Mouse (Mus musculus) MEL (cell line): ENCODE results near the gene Rab21. TPM values are rescaled to one million over a fixed set of nuclear protein-coding genes. Genes with fewer than 3 reads are reported as not detected.
A peak's percentile ranks its signal among the peaks of the same experiment; 100 is the strongest.

Experiments used
- DNase-seq: peaks from one replicate; pipeline ENCODE4 v3.0.0; 2011; ENCODE audit warnings: low read depth, low spot score
- H3K27ac ChIP-seq: 2 replicates; pipeline ENCODE4 v1.5.1; 2012; ENCODE audit warnings: low read depth, mild to moderate bottlenecking, control low read depth, low read length, moderate library complexity; ENCODE audit not compliant: control insufficient read depth
- H3K27me3 ChIP-seq, 2 experiments: fragments of 150-350 bp in 1 of 2; sonication (generic) in 1 of 2; 2 replicates each; pipeline ENCODE4 v1.6.1; 2012; ENCODE audit warnings: low read length in 2 of 2, mild to moderate bottlenecking in 2 of 2, improper control_type of control experiment in 1 of 2, moderate library complexity in 1 of 2; ENCODE audit not compliant: insufficient read depth in 2 of 2, control insufficient read depth in 1 of 2
- H3K36me3 ChIP-seq, 2 experiments: 2 replicates each; pipeline ENCODE4 v1.6.1; 2012 to 2014; ENCODE audit warnings: low read length in 2 of 2, improper control_type of control experiment in 1 of 2, inconsistent platforms in 1 of 2, mild to moderate bottlenecking in 1 of 2; ENCODE audit not compliant: insufficient read depth in 2 of 2, control insufficient read depth in 1 of 2
- H3K4me1 ChIP-seq, 2 experiments: fragments of 150-350 bp in 1 of 2; sonication (generic) in 1 of 2; 2 replicates each; pipeline ENCODE4 v1.6.1; 2012; ENCODE audit warnings: low read length in 2 of 2, improper control_type of control experiment in 1 of 2, mild to moderate bottlenecking in 1 of 2; ENCODE audit not compliant: insufficient read depth in 2 of 2, control insufficient read depth in 1 of 2
- H3K4me3 ChIP-seq, 2 experiments: fragments of 150-350 bp in 1 of 2; sonication (generic) in 1 of 2; 2 replicates each; pipeline ENCODE4 v1.5.1; 2012; ENCODE audit warnings: low read depth in 2 of 2, low read length in 2 of 2, mild to moderate bottlenecking in 2 of 2, moderate library complexity in 2 of 2, control low read depth in 1 of 2, improper control_type of control experiment in 1 of 2; ENCODE audit not compliant: control insufficient read depth in 1 of 2, insufficient read depth in 1 of 2
- H3K79me2 ChIP-seq: 2 replicates; pipeline ENCODE4 v1.6.1; 2012; ENCODE audit warnings: mild to moderate bottlenecking, low read length, moderate library complexity; ENCODE audit not compliant: control insufficient read depth, poor library complexity, insufficient read depth
- H3K9ac ChIP-seq: 2 replicates; pipeline ENCODE4 v1.6.1; 2012; ENCODE audit warnings: low read depth, mild to moderate bottlenecking, control low read depth, low read length, moderate library complexity; ENCODE audit not compliant: control insufficient read depth, poor library complexity, severe bottlenecking
- H3K9me3 ChIP-seq: fragments of 150-350 bp; sonication (generic); replicated peaks from 2 replicates; pipeline ENCODE4 v1.6.1; 2012; ENCODE audit warnings: mild to moderate bottlenecking, low read length, improper control_type of control experiment, moderate library complexity; ENCODE audit not compliant: insufficient read depth
- BHLHE40 ChIP-seq: IDR thresholded peaks from 2 replicates; pipeline ENCODE4 v1.6.1; 2012; ENCODE audit warnings: low read depth, mild to moderate bottlenecking, inconsistent platforms, low read length, improper control_type of control experiment, borderline replicate concordance
- CHD1 ChIP-seq: IDR thresholded peaks from 2 replicates; pipeline ENCODE4 v1.6.1; 2012; ENCODE audit warnings: low read depth, mild to moderate bottlenecking, inconsistent platforms, low read length, improper control_type of control experiment
- CTCF ChIP-seq, 3 experiments: IDR thresholded peaks in 2 of 3; conservative IDR thresholded peaks in 1 of 3; 2 replicates each; pipeline ENCODE4 v1.5.1; 2011 to 2012; ENCODE audit warnings: low read length in 3 of 3, low read depth in 2 of 3, mild to moderate bottlenecking in 2 of 3, improper control_type of control experiment in 1 of 3, inconsistent platforms in 1 of 3, mixed read lengths in 1 of 3, moderate library complexity in 1 of 3; ENCODE audit not compliant: control insufficient read depth in 1 of 3, insufficient read depth in 1 of 3, poor library complexity in 1 of 3, severe bottlenecking in 1 of 3
- E2F4 ChIP-seq: IDR thresholded peaks from 2 replicates; pipeline ENCODE4 v1.6.1; 2011; ENCODE audit warnings: low read depth, low read length, improper control_type of control experiment, borderline replicate concordance
- ELF1 ChIP-seq: IDR thresholded peaks from 2 replicates; pipeline ENCODE4 v1.6.1; 2014; ENCODE audit warnings: low read depth, mild to moderate bottlenecking, inconsistent platforms, low read length, improper control_type of control experiment, moderate library complexity
- EP300 ChIP-seq, 2 experiments: IDR thresholded peaks; 2 replicates each; pipeline ENCODE4 v1.6.1; 2011; ENCODE audit warnings: improper control_type of control experiment in 2 of 2, low read length in 2 of 2, low read depth in 1 of 2, mild to moderate bottlenecking in 1 of 2
- ETS1 ChIP-seq: IDR thresholded peaks from 2 replicates; pipeline ENCODE4 v1.6.1; 2012; ENCODE audit warnings: low read depth, mild to moderate bottlenecking, inconsistent platforms, low read length, improper control_type of control experiment, moderate library complexity
- GABPA ChIP-seq: IDR thresholded peaks from 2 replicates; pipeline ENCODE4 v1.6.1; 2012; ENCODE audit warnings: low read depth, mild to moderate bottlenecking, inconsistent platforms, low read length, improper control_type of control experiment, moderate library complexity
- GATA1 ChIP-seq: IDR thresholded peaks from 2 replicates; pipeline ENCODE4 v1.6.1; 2011; ENCODE audit warnings: low read depth, low read length, improper control_type of control experiment
- HCFC1 ChIP-seq: IDR thresholded peaks from 2 replicates; pipeline ENCODE4 v1.6.1; 2012; ENCODE audit warnings: low read depth, mild to moderate bottlenecking, inconsistent platforms, low read length, improper control_type of control experiment, moderate library complexity
- JUND ChIP-seq: IDR thresholded peaks from 2 replicates; pipeline ENCODE4 v1.6.1; 2011; ENCODE audit warnings: low read depth, mild to moderate bottlenecking, improper control_type of control experiment, low read length
- KAT2A ChIP-seq: conservative IDR thresholded peaks from 2 replicates; pipeline ENCODE4 v1.6.1; 2012; ENCODE audit warnings: low read depth, low read length, improper control_type of control experiment, inconsistent platforms
- MAFK ChIP-seq: IDR thresholded peaks from 2 replicates; pipeline ENCODE4 v1.6.1; 2011; ENCODE audit warnings: low read depth, mild to moderate bottlenecking, low read length, improper control_type of control experiment, borderline replicate concordance
- MAZ ChIP-seq: IDR thresholded peaks from 2 replicates; pipeline ENCODE4 v1.6.1; 2012; ENCODE audit warnings: low read depth, mild to moderate bottlenecking, inconsistent platforms, low read length, improper control_type of control experiment
- MXI1 ChIP-seq: IDR thresholded peaks from 2 replicates; pipeline ENCODE4 v1.6.1; 2011; ENCODE audit warnings: mild to moderate bottlenecking, low read depth, low read length, improper control_type of control experiment
- MYB ChIP-seq: IDR thresholded peaks from 2 replicates; pipeline ENCODE4 v1.6.1; 2011; ENCODE audit warnings: mild to moderate bottlenecking, low read depth, low read length, improper control_type of control experiment
- NELFE ChIP-seq: IDR thresholded peaks from 2 replicates; pipeline ENCODE4 v1.6.1; 2011; ENCODE audit warnings: low read depth, low read length, improper control_type of control experiment
- NRF1 ChIP-seq: IDR thresholded peaks from 2 replicates; pipeline ENCODE4 v1.6.1; 2014; ENCODE audit warnings: low read depth, mild to moderate bottlenecking, inconsistent platforms, low read length, improper control_type of control experiment, moderate library complexity; ENCODE audit not compliant: poor library complexity, insufficient read depth, severe bottlenecking
- POLR2A ChIP-seq, 2 experiments: IDR thresholded peaks; 2 replicates each; pipeline ENCODE4 v1.6.1; 2011 to 2012; ENCODE audit warnings: low read length in 2 of 2, mild to moderate bottlenecking in 2 of 2, control low read depth in 1 of 2, improper control_type of control experiment in 1 of 2, low read depth in 1 of 2, moderate library complexity in 1 of 2; ENCODE audit not compliant: control insufficient read depth in 1 of 2, insufficient read depth in 1 of 2, poor library complexity in 1 of 2
- POLR2AphosphoS2 ChIP-seq: IDR thresholded peaks from 2 replicates; pipeline ENCODE4 v1.6.1; 2011; ENCODE audit warnings: low read length, improper control_type of control experiment
- POLR2AphosphoS5 ChIP-seq: IDR thresholded peaks from 2 replicates; pipeline ENCODE4 v1.6.1; 2012; ENCODE audit warnings: low read depth, borderline replicate concordance, mild to moderate bottlenecking, inconsistent platforms, low read length, moderate library complexity, mixed read lengths
- RAD21 ChIP-seq: IDR thresholded peaks from 2 replicates; pipeline ENCODE4 v1.6.1; 2011; ENCODE audit warnings: mild to moderate bottlenecking, low read depth, low read length, improper control_type of control experiment
- RCOR1 ChIP-seq: IDR thresholded peaks from 2 replicates; pipeline ENCODE4 v1.6.1; 2012; ENCODE audit warnings: low read depth, mild to moderate bottlenecking, inconsistent platforms, low read length, improper control_type of control experiment
- SIN3A ChIP-seq: IDR thresholded peaks from 2 replicates; pipeline ENCODE4 v1.6.1; 2012; ENCODE audit warnings: low read length, improper control_type of control experiment, inconsistent platforms
- SMC3 ChIP-seq: IDR thresholded peaks from 2 replicates; pipeline ENCODE4 v1.6.1; 2011; ENCODE audit warnings: low read depth, low read length, improper control_type of control experiment
- TAL1 ChIP-seq: IDR thresholded peaks from 2 replicates; pipeline ENCODE4 v1.6.1; 2012; ENCODE audit warnings: mild to moderate bottlenecking, inconsistent platforms, low read length, moderate library complexity, mixed read lengths
- TBP ChIP-seq: IDR thresholded peaks from 2 replicates; pipeline ENCODE4 v1.8.0; 2011; ENCODE audit warnings: low read depth, low read length, improper control_type of control experiment
- TCF12 ChIP-seq: IDR thresholded peaks from 2 replicates; pipeline ENCODE4 v1.6.1; 2014; ENCODE audit warnings: low read depth, mild to moderate bottlenecking, inconsistent platforms, low read length, improper control_type of control experiment, moderate library complexity
- UBTF ChIP-seq: IDR thresholded peaks from 2 replicates; pipeline ENCODE4 v1.6.1; 2012; ENCODE audit warnings: low read depth, mild to moderate bottlenecking, inconsistent platforms, low read length, improper control_type of control experiment, moderate library complexity, borderline replicate concordance; ENCODE audit not compliant: insufficient read depth
- USF1 ChIP-seq: IDR thresholded peaks from 2 replicates; pipeline ENCODE4 v1.6.1; 2014; ENCODE audit warnings: low read depth, mild to moderate bottlenecking, inconsistent platforms, low read length, improper control_type of control experiment, moderate library complexity
- USF2 ChIP-seq, 2 experiments: IDR thresholded peaks; 2 replicates each; pipeline ENCODE4 v1.6.1; 2011 to 2012; ENCODE audit warnings: improper control_type of control experiment in 2 of 2, low read length in 2 of 2, borderline replicate concordance in 1 of 2, inconsistent platforms in 1 of 2, low read depth in 1 of 2, mild to moderate bottlenecking in 1 of 2; ENCODE audit not compliant: insufficient read depth in 1 of 2
- ZC3H11A ChIP-seq: IDR thresholded peaks from 2 replicates; pipeline ENCODE4 v1.6.1; 2012; ENCODE audit warnings: low read depth, mild to moderate bottlenecking, inconsistent platforms, low read length, improper control_type of control experiment
- ZKSCAN1 ChIP-seq: IDR thresholded peaks from 2 replicates; pipeline ENCODE4 v1.6.1; 2012; ENCODE audit warnings: low read depth, mild to moderate bottlenecking, inconsistent platforms, low read length, improper control_type of control experiment, moderate library complexity
- ZMIZ1 ChIP-seq: IDR thresholded peaks from 2 replicates; pipeline ENCODE4 v1.6.1; 2012; ENCODE audit warnings: low read depth, mild to moderate bottlenecking, inconsistent platforms, low read length, improper control_type of control experiment, moderate library complexity
- ZNF384 ChIP-seq: IDR thresholded peaks from 2 replicates; pipeline ENCODE4 v1.6.1; 2012; ENCODE audit warnings: low read depth, mild to moderate bottlenecking, inconsistent platforms, low read length, improper control_type of control experiment
- polyA plus RNA-seq, 2 experiments: library from polyadenylated mRNA; stranded (reverse) in 1 of 2; unstranded in 1 of 2; fragments of >175 nt in 1 of 2; fragments of >200 nt in 1 of 2; gene quantifications; 2 replicates each; pipeline versions ENCODE4 v1.2.1 to v1.2.4; 2012; ENCODE audit warnings: low replicate concordance in 2 of 2, low read depth in 1 of 2; ENCODE audit not compliant: insufficient read length in 2 of 2, insufficient read depth in 1 of 2, missing spikeins in 1 of 2
- total RNA-seq: library from RNA; depleted of rRNA; stranded (reverse); fragments of 300-350 nt; gene quantifications from 2 replicates; pipeline ENCODE4 v1.2.3, GENCODE M21; 2012; rRNA removed

Rab21 gene
- total RNA-seq: 12.9 and 15.5 TPM in 2 replicates
- polyA plus RNA-seq: 10 to 100 TPM; 20.9 to 31.5 TPM

DNA sequence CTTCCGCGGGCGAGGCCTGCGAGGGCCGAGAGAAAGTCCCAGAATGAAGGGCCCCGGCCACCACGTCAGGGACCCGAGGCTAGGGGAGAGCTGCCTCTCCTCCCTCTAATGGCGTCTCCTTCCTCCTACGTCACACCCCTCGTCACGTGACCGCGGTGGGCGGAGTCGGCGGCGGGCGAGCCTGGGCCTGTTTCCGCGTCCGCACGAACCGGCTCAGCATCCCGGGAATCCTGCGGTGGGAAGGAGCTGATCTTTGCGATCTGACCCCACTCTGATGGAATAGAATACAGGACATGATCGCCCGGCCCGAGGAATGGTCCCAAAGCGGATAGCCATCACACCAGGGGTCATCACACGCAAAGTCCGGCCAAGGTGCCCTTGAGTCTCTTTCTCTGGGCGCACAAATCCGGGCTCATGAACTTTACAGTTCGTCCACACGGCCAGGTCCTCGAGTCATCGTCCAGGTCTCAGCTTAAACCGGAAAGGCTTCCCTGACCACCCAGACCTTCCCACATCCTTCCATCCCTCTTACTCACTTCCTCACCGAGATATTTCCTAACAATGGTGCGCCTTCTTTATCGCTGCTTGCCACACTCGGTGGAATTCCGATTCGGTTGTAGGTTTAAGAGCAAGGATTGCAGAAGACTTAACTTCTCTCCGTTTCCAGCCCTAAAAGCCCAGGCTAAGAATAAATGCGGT is at the start of gene Rab21:
Gene Rab21 (minus strand): TSS at position 122 of the 699 bp plus-strand sequence.
- Histone ChIP-seq H3K9me3 (no peaks in the 10 kb centered on the region), H3K4me3 (peak within 1 kb of the TSS; percentile 70 to 94), H3K27ac (peak within 1 kb of the TSS; percentile 70), H3K36me3 (peaks cover 0 to 28% of the 10 kb centered on the region in 2 experiments; a peak in 2 of 4 replicates), H3K9ac (peak within 1 kb of the TSS; percentile 89), H3K4me1 (peaks cover 8 to 30% of the 10 kb centered on the region in 2 experiments), H3K27me3 (no peaks in the 10 kb centered on the region), H3K79me2 (peaks cover 37% of the 10 kb centered on the region)
- peak; percentile 90 for DNase-seq
- TF ChIP-seq NRF1: no peak
- peak; percentile 88 to 93 for TF ChIP-seq POLR2A (IDR thresholded peaks at IDR 0.05; ENCODE audit: control insufficient read depth in 1 of 2, insufficient read depth in 1 of 2, low read depth in 1 of 2, low read length in 2 of 2, poor library complexity in 1 of 2)
- TF ChIP-seq HCFC1: peak; percentile 81
- no peak for TF ChIP-seq MAFK
- TF ChIP-seq TAL1: peak; percentile 53
- peak; percentile 45; the same call in 1 of the 2 replicates for TF ChIP-seq POLR2AphosphoS5
- no peak for TF ChIP-seq KAT2A
- 0 out of 2 replicates have a peak, but pooled peaks have one; percentile 16 for TF ChIP-seq MYB
- TF ChIP-seq GABPA: no peak
- no peak for TF ChIP-seq ZKSCAN1
- peak; percentile 75 for TF ChIP-seq TBP
- no peak for TF ChIP-seq E2F4
- peak; percentile 73 for TF ChIP-seq MXI1
- peak; percentile 49; the same call in 1 of the 2 replicates for TF ChIP-seq ETS1
- peak; percentile 88 for TF ChIP-seq NELFE
- no peak for TF ChIP-seq ZNF384
- TF ChIP-seq ELF1: peak; percentile 84
- no peak for TF ChIP-seq SMC3
- TF ChIP-seq JUND: no peak
- TF ChIP-seq ZC3H11A: no peak
- TF ChIP-seq RAD21: no peak
- peak in 1 of 2 experiments; percentile 54; a peak in 2 of 4 replicates for TF ChIP-seq EP300 (IDR thresholded peaks at IDR 0.05; ENCODE audit: low read depth in 1 of 2, low read length in 2 of 2)
- peak; percentile 76 to 92 for TF ChIP-seq USF2 (IDR thresholded peaks at IDR 0.05; ENCODE audit: borderline replicate concordance in 1 of 2, insufficient read depth in 1 of 2, low read depth in 1 of 2, low read length in 2 of 2)
- 0 out of 2 replicates have a peak, but pooled peaks have one; percentile 11 for TF ChIP-seq CHD1
- no peak for TF ChIP-seq CTCF (IDR thresholded peaks at IDR 0.05 in 2 of 3, conservative IDR thresholded peaks at IDR 0.05 in 1 of 3; ENCODE audit: control insufficient read depth in 1 of 3, insufficient read depth in 1 of 3, low read depth in 2 of 3, low read length in 3 of 3, poor library complexity in 1 of 3, severe bottlenecking in 1 of 3)
- TF ChIP-seq POLR2AphosphoS2: peak; percentile 86
- TF ChIP-seq TCF12: peak; percentile 51
- peak; percentile 38; the same call in 1 of the 2 replicates for TF ChIP-seq MAZ
- TF ChIP-seq BHLHE40: peak; percentile 91
- peak; percentile 83; the same call in 1 of the 2 replicates for TF ChIP-seq ZMIZ1
- TF ChIP-seq UBTF: 0 out of 2 replicates have a peak, but pooled peaks have one; percentile 1
- TF ChIP-seq RCOR1: peak; percentile 50
- peak; percentile 43; the same call in 1 of the 2 replicates for TF ChIP-seq GATA1
- TF ChIP-seq SIN3A: peak; percentile 74; the same call in 1 of the 2 replicates
- TF ChIP-seq USF1: peak; percentile 98
